Mouse (Mus musculus) megakaryocyte progenitor cell, adult 5-6 weeks (primary cell): ENCODE data around the gene Qtrt1. TPM values are rescaled to one million over a fixed set of nuclear protein-coding genes. Genes with fewer than 3 reads are reported as not detected.

Source experiments
- ATAC-seq: replicated peaks from 2 replicates; pipeline ENCODE4 v1.8.0; 2016; ENCODE audit warnings: mild to moderate bottlenecking, moderate TSS enrichment, inconsistent platforms; ENCODE audit not compliant: poor library complexity
- total RNA-seq, 2 experiments: library from RNA; stranded (forward) in 1 of 2; stranded (reverse) in 1 of 2; fragments of 157-497, 149-512 nt in 1 of 2; fragments of 200-1000 nt in 1 of 2; gene quantifications; 2 replicates each; pipeline versions ENCODE4 v1.2.3 to v1.2.4; 2015 to 2017

Gene Qtrt1
- 34.0 and 37.9 TPM in 2 replicates for total RNA-seq (2015)
- total RNA-seq (2017) = 16.0 and 27.9 TPM in 2 replicates

DNA sequence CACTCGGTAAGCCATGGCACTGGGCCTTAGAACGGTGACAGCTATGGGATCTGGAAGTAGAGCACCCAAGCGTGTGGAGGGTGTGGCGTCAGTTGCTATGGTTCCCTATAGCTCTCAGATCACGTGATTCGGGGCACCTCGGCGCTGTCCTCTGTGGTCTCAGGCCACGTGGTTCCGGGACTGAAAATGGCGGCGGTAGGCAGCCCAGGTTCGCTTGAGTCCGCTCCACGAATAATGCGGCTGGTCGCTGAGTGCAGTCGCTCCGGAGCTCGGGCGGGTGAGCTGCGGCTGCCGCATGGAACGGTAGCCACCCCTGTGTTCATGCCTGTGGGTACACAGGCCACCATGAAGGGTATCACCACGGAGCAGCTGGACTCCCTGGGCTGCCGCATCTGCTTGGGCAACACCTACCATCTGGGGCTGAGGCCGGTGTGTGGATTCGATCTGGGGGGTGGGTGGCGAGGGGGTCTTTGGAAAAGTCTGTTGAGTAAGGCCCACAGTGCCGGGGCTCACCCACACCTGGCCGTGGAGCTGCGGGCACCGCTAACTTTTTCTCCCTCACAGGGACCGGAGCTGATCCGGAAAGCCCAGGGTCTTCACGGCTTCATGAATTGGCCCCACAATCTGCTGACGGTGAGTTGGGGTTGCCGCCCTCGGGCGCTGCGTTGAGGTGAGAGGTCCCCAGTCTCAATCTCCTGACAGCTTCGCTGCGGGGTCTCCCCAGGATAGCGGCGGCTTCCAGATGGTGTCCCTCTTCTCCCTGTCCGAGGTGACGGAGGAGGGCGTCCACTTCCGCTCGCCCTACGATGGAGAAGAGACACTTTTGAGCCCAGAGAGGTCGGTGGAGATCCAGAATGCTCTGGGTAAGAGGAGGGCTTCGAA, at the start of gene Qtrt1:
Qtrt1 (plus strand) TSS at position 169 of the 882 bp plus-strand sequence.
- peak; percentile 89 for ATAC-seq

DNA sequence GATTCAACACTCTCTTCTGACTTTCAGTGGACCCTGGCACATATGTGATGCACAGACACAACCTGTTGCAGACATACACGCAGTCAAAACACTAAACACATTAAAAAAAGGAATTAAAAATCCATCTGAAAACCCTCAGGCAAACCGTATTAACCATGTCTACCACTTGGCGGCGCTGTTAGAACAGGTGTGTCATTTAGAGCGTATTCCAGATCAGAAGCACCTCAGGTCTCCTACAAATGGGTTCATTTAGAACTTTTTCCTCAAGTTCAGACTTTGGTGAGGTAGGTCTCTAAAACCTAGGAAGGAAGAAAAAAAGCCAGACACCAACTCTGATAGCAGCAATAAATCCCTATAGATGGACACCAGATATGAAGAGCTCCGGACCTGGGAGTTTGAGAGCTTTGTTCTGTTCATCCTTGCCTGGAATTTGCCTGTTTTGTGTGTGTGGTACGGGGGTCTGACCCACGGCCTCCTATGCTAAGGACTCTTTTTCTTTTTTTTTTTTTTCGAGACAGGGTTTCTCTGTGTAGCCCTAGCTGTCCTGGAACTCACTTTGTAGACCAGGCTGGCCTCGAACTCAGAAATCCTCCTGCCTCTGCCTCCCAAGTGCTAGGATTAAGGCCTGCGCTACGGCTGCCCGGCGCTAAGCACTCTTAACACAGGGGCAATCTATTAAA, 45.0 kb upstream of the Qtrt1 start:
- ATAC-seq = peak; percentile 27; the same call in 1 of the 2 replicates

GRCm38 (mm10) chr9:21367357-21368111, 44.1 kb upstream of the Qtrt1 start, which contains the start of gene Ilf3:
Gene Ilf3, plus strand, starts transcription at chr9:21367871.
- peak; percentile 78 for ATAC-seq

DNA sequence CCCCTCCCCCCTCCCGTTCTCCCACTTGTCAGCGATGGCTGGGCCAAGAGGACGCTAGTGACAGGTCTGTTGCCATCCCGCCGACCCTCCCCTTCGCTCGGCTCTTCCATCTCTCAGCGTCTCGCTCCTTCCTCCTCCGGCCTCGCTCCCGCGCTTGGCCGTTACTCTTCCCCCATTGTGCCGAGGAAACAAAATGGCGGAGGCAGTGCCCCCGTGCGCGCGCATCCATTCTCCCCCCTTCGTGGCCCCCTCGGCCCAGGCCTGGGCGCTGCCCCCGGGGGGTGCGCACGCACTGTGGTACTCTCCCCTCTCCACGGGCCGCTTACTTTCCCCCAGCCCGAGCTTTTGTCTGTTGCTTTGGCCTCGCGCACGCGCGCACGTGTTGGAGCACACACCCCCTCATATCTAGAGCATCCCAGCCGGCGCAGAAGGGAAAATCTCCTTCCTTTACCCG, 43.5 kb upstream of the Qtrt1 start:
- ATAC-seq = peak; percentile 34

- no peak for ATAC-seq
Observed at GRCm38 (mm10) chr9:21369080-21369479, 42.6 kb upstream of the Qtrt1 start.

- no peak for ATAC-seq
Observed at GRCm38 (mm10) chr9:21370876-21371275, 40.8 kb upstream of the Qtrt1 start.

DNA sequence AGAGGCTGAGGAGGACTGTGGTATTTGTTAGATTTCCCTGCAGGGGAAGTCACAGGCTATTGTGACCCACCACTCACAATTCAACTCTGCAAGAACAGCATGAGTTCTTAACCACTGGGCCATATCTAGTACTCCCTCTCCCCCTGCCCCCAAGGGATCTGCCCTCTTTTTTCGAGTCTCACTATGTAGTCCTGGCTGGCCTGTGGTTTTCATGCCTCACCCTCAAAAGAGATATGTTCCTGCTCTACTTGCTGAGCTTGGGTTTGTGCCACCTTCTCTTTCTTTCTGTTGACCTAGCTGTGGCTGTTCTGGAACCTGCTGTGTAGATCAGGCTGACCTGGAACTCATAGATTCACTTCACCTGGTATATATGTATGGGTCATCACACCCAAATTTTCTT, 39.1 kb upstream of the Qtrt1 start:
- ATAC-seq = no peak

DNA sequence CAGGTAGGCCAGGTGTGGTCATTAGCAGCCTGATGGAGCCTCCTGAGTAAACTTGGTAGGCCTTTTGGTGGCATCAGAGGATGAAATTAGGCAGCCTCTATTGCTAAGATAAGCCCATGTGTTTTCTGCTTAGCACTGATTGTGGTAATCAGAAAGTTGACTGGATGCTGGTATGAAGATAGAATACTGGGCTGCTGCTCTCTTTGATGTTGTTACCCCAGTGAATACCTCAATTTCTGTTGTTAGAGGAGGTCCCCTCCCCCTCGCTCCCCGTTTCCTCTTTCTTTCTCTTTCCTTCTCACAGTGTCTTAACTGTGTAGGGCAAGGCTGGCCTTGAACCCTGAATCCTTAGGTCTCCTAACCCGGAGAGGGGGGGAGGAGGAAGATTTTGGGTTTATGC, 32.4 kb upstream of the Qtrt1 start:
- peak; percentile 81 for ATAC-seq

- ATAC-seq = no peak
Observed at GRCm38 (mm10) chr9:21380868-21381267, 30.8 kb upstream of the Qtrt1 start.

- no peak for ATAC-seq
Observed at GRCm38 (mm10) chr9:21383966-21384365, 27.7 kb upstream of the Qtrt1 start.

DNA sequence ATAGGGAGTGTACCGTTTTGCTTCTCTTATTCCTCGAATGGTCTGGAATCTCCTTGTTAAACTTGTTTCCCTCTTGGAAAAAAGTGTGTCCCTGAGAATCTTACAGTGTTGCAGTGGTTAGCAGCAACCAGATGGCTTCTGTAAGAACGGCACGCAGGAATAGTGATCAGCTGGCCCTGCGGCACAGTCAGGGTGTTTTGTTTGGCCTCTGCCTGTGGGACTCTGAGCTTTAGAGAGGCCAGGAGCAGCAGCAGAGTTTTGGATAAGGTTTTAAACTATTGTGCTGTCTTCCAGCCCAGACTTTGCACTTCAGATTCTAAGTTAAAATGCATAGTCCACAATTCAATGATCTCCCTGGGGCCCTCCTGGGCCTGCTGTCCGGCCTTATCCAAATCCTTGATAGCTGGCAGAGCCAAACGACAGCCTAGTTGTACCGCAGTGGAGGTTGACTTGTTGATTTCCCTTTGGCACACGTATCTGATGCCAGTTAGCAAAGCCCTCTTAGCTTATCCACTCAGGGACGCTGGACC, 18.9 kb upstream of the Qtrt1 start:
- ATAC-seq = no peak

GRCm38 (mm10) chr9:21395692-21396091, 15.9 kb upstream of the Qtrt1 start:
- no peak for ATAC-seq

GRCm38 (mm10) chr9:21397170-21397569, 14.5 kb upstream of the Qtrt1 start:
- ATAC-seq = no peak

DNA sequence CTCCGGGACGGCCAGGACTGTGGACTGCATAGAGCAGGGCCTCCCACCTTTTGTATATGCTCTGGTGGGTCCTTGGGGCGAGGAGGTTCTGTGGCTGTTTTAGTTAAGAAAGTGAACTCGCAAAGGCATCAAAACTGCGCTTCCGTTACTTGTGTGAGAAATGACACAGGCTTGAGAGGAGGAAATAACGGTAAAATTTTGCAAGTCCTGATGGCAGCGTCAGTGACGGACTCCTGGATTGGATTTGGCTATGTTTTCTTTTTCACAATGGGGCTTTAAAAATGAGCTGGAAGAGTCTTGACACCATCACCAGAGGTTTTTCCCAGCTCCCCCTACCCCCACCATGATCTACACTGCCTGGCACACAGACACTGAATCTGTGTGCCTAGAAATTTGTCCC, 10.6 kb upstream of the Qtrt1 start:
- no peak for ATAC-seq

GRCm38 (mm10) chr9:21402764-21403253, 8.8 kb upstream of the Qtrt1 start:
- no peak for ATAC-seq

GRCm38 (mm10) chr9:21403745-21404144, 7.9 kb upstream of the Qtrt1 start:
- ATAC-seq = no peak

DNA sequence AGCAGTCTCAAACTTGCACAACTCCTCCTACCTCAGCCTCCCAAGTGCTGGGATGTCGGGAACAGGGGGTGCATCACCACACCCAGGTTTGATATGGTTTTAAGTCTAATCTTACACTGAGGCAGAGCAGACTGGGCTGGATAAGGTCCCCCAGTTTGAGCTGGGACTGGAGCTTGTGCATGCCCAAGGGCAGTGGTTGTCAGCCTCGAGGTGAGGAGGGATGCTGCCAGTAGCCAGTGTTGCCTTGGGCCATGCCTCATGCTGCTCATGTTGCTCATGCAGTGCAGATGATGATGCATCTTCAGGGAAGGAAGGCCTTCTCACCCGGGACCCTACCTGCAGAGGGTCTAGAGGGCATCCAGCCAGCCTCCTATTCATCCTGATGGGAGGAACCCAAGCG, 6.1 kb upstream of the Qtrt1 start:
- no peak for ATAC-seq

DNA sequence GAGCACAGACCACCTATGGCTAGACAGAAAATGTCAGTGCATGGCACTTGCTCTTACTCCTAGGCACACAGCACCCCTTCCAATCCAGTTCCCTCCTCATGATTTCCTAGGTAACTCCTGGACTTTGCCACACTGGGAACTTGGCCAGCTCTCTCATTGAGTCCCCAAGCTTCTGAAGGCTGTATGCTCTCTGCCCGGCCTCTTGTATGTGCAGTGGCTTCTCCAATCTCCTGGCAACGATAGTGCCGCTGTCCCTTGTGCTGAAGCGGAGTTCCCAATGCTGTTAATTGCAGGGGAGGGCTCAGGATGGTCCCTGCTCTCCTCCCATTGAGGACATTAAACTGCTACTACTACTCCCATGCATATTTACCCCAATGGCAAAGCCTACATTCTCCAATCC, 3.7 kb upstream of the Qtrt1 start:
- ATAC-seq = peak; percentile 21; the same call in 1 of the 2 replicates

- ATAC-seq = no peak
Observed at GRCm38 (mm10) chr9:21408624-21409023, 3.0 kb upstream of the Qtrt1 start.

DNA sequence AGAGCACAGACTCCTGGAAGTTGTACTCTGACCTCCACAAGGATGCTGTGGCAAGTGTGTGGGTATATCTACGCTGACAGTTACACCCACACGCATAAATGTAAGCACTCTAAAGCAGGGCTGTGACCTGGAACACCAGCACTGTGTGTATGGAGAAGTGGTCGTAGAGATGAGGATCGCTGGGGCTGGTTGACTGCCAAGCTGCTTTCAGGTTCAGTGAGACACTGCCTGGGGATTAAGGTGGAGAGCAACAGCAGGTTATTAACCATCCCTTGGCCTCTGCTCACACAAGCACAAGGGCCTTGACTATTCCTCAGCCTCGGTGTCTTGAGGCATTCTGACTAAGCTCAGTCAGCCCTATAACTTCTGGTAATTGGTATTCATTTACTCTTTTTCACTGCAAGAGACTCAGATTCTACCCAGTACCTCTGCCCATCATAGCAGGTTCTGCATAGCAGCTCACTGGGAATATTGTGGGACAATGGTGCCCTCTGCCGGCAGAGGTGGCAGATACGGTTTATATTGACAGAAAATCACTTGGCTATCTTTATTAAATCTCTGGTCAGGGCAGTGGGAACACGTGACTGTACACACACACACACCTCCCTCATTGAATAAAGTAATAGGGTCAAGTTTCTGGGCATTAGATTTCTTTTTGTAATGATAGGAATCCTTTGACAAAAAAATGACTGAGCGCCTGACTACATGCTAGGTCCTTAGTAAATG, 1.9 kb upstream of the Qtrt1 start:
- peak; percentile 71 for ATAC-seq
